Mouse (Mus musculus) liver, postnatal 0 days (tissue): Measurements from ENCODE around the gene Ctnnbip1. TPM values are rescaled to one million over a fixed set of nuclear protein-coding genes. Genes with fewer than 3 reads are reported as not detected.

Experiments
- ATAC-seq: fragments of 200-750 bp; cut with Nextera tagmentation; 2 replicates; pipeline ENCODE4 v1.8.0; 2017; ENCODE audit warnings: mild to moderate bottlenecking, moderate library complexity
- DNase-seq: peaks from one replicate; pipeline ENCODE4 v3.0.0-alpha.2; 2016
- H3K27ac ChIP-seq: fragments of 300-500 bp; sonication (generic); 2 replicates; pipeline ENCODE4 v1.5.1; 2014; ENCODE audit warnings: antibody characterized with exemption, moderate library complexity, mild to moderate bottlenecking, low read depth
- H3K27me3 ChIP-seq: fragments of 300-500 bp; sonication (generic); 2 replicates; pipeline ENCODE4 v1.6.1; 2014; ENCODE audit warnings: low read length, control low read depth, mixed read lengths; ENCODE audit not compliant: insufficient read depth
- H3K36me3 ChIP-seq: fragments of 300-500 bp; sonication (generic); replicated peaks from 2 replicates; pipeline ENCODE4 v1.6.1; 2014; ENCODE audit warnings: mild to moderate bottlenecking, control low read depth, low read length, moderate library complexity, mixed read lengths; ENCODE audit not compliant: insufficient read depth
- H3K4me1 ChIP-seq: fragments of 300-500 bp; sonication (generic); 2 replicates; pipeline ENCODE4 v1.6.1; 2014; ENCODE audit warnings: antibody characterized with exemption, mild to moderate bottlenecking, control low read depth; ENCODE audit not compliant: insufficient read depth
- H3K4me2 ChIP-seq: fragments of 300-500 bp; sonication (generic); 2 replicates; pipeline ENCODE4 v1.6.1; 2014; ENCODE audit warnings: low read depth, mild to moderate bottlenecking, low read length, moderate library complexity, mixed read lengths
- H3K4me3 ChIP-seq: fragments of 300-500 bp; sonication (generic); 2 replicates; pipeline ENCODE4 v1.5.1; 2014; ENCODE audit warnings: low read depth, low read length
- H3K9ac ChIP-seq: fragments of 300-500 bp; sonication (generic); replicated peaks from 2 replicates; pipeline ENCODE4 v1.6.1; 2014; ENCODE audit warnings: mild to moderate bottlenecking, moderate library complexity
- H3K9me3 ChIP-seq: fragments of 300-500 bp; sonication (generic); 2 replicates; pipeline ENCODE4 v1.6.1; 2016; ENCODE audit warnings: mild to moderate bottlenecking, control low read depth, low read length, mixed read lengths
- CTCF ChIP-seq: sonication (generic); IDR thresholded peaks from 2 replicates; pipeline ENCODE4 v1.5.1; 2016; ENCODE audit warnings: antibody characterized with exemption, low read depth
- EP300 ChIP-seq: IDR thresholded peaks from 2 replicates; pipeline ENCODE4 v1.6.1; 2016; ENCODE audit warnings: antibody characterized with exemption, low read depth, mild to moderate bottlenecking
- WGBS: fragments of 180-500 bp; shearing (Covaris S2); extraction: QIAGEN DNeasy Blood & Tissue Kit; methylation state at CpG from one replicate; pipeline ENCODE4 v1.1.7; 2014; ENCODE audit not compliant: insufficient replicate concordance; 5-methylcytosine and 5-hydroxymethylcytosine counted together
- polyA plus RNA-seq: library from polyadenylated mRNA; unstranded; fragments of >200 nt; fragmentation: Nextera tagmentation; extraction: Ambion mirVana; gene quantifications from 2 replicates; pipeline ENCODE4 v1.2.1, GENCODE M21; 2015

Gene Ctnnbip1
- polyA plus RNA-seq, 1 experiment from 2014 or later, result 12.8 TPM

- H3K4me3 ChIP-seq, result no peak overlapping the region
- no peaks in the 10 kb centered on the region for H3K36me3 ChIP-seq
- TF ChIP-seq EP300 (no peak), CTCF (no peak)
- no peak overlapping the region for H3K4me2 ChIP-seq
- no peak overlapping the region for H3K9ac ChIP-seq
- H3K4me1 ChIP-seq, result no peaks in the 10 kb centered on the region
- no peak overlapping the region for H3K27ac ChIP-seq
- ATAC-seq (no peak), DNase-seq (no peak)
- H3K9me3 ChIP-seq, result no peaks in the 10 kb centered on the region
- 64% methylated on average over 8 of the region's 8 CpGs for WGBS
- H3K27me3 ChIP-seq, result peaks cover 6% of the 10 kb centered on the region; the same call in 1 of the 2 replicates
These were observed 54.8 kb downstream of the Ctnnbip1 start for GRCm38 (mm10) chr4:149572851-149573250.

- 70% methylated on average over 14 of the region's 14 CpGs for WGBS
- Histone ChIP-seq H3K9ac (no peak overlapping the region), H3K36me3 (no peaks in the 10 kb centered on the region), H3K27me3 (peaks cover 11% of the 10 kb centered on the region; the same call in 1 of the 2 replicates), H3K4me2 (no peak overlapping the region), H3K4me1 (no peaks in the 10 kb centered on the region), H3K9me3 (no peaks in the 10 kb centered on the region), H3K27ac (no peak overlapping the region), H3K4me3 (no peak overlapping the region)
- no peak for DNase-seq
- no peak for TF ChIP-seq CTCF
- no peak for TF ChIP-seq EP300
- no peak for ATAC-seq
These were observed 56.4 kb downstream of the Ctnnbip1 start for GRCm38 (mm10) chr4:149574391-149574821.

- peaks cover 11% of the 10 kb centered on the region; the same call in 1 of the 2 replicates for H3K27me3 ChIP-seq
- no peak overlapping the region for H3K27ac ChIP-seq
- no peaks in the 10 kb centered on the region for H3K4me1 ChIP-seq
- WGBS, result 83% methylated on average over 9 of the region's 9 CpGs
- no peak for TF ChIP-seq CTCF
- TF ChIP-seq EP300, result no peak
- H3K4me3 ChIP-seq, result no peak overlapping the region
- H3K4me2 ChIP-seq, result no peak overlapping the region
- no peak overlapping the region for H3K9ac ChIP-seq
- ATAC-seq (no peak), DNase-seq (no peak)
- no peaks in the 10 kb centered on the region for H3K36me3 ChIP-seq
- no peaks in the 10 kb centered on the region for H3K9me3 ChIP-seq
These were observed 58.0 kb downstream of the Ctnnbip1 start for GRCm38 (mm10) chr4:149576061-149576460.

GRCm38 (mm10) chr4:149576993-149577548, 59.0 kb downstream of the Ctnnbip1 start:
- H3K36me3 ChIP-seq, result no peaks in the 10 kb centered on the region
- TF ChIP-seq EP300 (no peak), CTCF (no peak)
- H3K4me2 ChIP-seq, result no peak overlapping the region
- DNase-seq (no peak), ATAC-seq (no peak)
- H3K9me3 ChIP-seq, result no peaks in the 10 kb centered on the region
- no peak overlapping the region for H3K4me3 ChIP-seq
- H3K9ac ChIP-seq, result no peak overlapping the region
- H3K27ac ChIP-seq, result no peak overlapping the region
- no peaks in the 10 kb centered on the region for H3K4me1 ChIP-seq
- 40% methylated on average over 4 of the region's 4 CpGs for WGBS
- H3K27me3 ChIP-seq, result peaks cover 11% of the 10 kb centered on the region; the same call in 1 of the 2 replicates

GRCm38 (mm10) chr4:149578085-149578681, 60.1 kb downstream of the Ctnnbip1 start:
- no peak for TF ChIP-seq EP300
- no peak for TF ChIP-seq CTCF
- DNase-seq (no peak), ATAC-seq (no peak)
- H3K27me3 ChIP-seq, result peaks cover 14% of the 10 kb centered on the region; the same call in 1 of the 2 replicates
- H3K4me1 ChIP-seq, result no peaks in the 10 kb centered on the region
- H3K9ac ChIP-seq, result no peak overlapping the region
- H3K36me3 ChIP-seq, result no peaks in the 10 kb centered on the region
- no peak overlapping the region for H3K4me3 ChIP-seq
- no peak overlapping the region for H3K27ac ChIP-seq
- H3K4me2 ChIP-seq, result no peak overlapping the region
- 68% methylated on average over 13 of the region's 13 CpGs for WGBS
- no peaks in the 10 kb centered on the region for H3K9me3 ChIP-seq

- no peak for ATAC-seq
- peaks cover 15% of the 10 kb centered on the region; the same call in 1 of the 2 replicates for H3K27me3 ChIP-seq
These were observed 60.8 kb downstream of the Ctnnbip1 start for GRCm38 (mm10) chr4:149578831-149579230.

More at GRCm38 (mm10) chr4:149578831-149579230, 60.8 kb downstream of the Ctnnbip1 start:
- H3K36me3 ChIP-seq, result no peaks in the 10 kb centered on the region
- no peak overlapping the region for H3K9ac ChIP-seq
- H3K4me1 ChIP-seq, result no peaks in the 10 kb centered on the region
- TF ChIP-seq EP300, result no peak
- no peak for TF ChIP-seq CTCF
- DNase-seq, result no peak
- H3K9me3 ChIP-seq, result no peaks in the 10 kb centered on the region
- H3K4me3 ChIP-seq, result no peak overlapping the region
- WGBS, result 58% methylated on average over 7 of the region's 7 CpGs
- no peak overlapping the region for H3K4me2 ChIP-seq
- H3K27ac ChIP-seq, result no peak overlapping the region
